Mouse (Mus musculus) adrenal gland, adult 8-10 months (tissue): ENCODE measurements at regions not wholly inside any gene's neighbourhood (a gene's known extent, or its start where the extent isn't known, plus 50 kb on each side); places are given as distances from the start of the nearest gene placed in this dataset.

Experiments used
- DNase-seq: peaks from one replicate; pipeline ENCODE4 v3.0.0; 2022

DNA sequence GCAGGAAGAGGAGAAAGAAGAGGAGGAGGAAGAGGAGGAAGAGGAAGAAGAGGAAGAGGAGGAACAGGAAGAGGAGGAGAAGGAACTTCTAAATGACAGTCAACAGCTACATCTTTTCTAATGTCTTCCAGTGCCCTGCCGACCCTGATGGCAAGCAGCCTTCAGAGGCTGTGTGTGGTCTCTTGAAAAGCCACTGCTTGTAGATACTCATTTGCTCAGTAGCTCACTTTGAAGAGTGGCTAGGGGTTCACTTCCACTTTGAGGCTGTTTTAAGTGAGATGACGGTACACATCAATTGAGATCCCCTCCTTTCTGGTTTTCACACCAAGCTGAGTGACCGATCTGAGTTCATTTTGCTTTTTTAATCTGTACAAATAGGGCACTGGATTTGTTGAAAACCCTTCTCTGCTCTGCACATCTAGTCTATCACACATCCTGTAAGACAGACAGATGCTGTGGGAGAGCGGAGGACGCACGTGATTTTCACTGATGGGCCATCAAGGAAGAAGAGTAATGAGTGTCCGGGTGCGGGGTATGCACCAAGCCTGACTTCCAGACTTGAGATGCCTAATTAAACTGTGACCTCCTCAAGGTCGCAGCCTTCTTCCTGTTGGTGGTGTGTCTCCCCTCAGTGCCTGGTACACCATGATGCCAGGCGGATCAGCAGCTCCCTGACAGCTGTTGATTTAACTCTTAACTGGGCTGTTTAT is 239.0 kb downstream of the Mtx2 start:
- no peak for DNase-seq

DNA sequence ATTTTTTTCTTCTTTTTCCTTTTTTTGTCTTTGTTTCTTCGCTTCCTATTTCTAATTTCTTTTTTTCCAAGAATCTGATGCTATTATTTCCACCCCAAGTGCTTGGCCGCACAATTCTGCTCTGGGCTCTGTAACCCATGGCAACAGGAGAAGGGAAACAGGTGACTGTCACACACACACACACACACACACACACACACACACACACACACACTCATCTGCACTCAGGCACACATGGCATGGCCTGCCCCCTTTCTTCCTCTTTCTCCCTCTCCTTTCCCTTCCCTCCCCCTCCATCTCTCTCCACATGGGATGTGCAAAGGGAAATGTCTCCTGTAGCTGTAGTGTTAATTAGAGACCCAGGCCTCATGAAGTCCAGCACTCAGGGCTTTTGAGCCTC is 239.7 kb downstream of the Mtx2 start:
- DNase-seq, result no peak

DNA sequence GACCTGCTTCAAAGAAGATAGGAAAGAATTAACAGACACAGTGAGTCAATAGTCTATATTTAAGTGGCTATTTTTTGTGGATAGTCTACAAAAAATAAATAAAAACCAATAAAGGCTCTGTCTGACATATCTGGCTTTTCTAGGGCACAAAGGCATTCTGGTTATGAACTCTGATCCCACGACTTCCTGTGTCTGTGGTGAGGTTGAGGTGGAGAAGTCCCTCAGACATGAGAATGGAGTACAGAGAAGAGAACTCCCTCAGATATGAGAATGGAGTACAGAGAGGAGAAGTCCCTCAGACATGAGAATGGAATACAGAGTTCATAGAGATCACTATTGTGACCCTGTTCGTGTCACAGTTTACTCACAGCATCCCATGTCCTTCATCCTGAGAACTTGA is 243.7 kb downstream of the Mtx2 start:
- no peak for DNase-seq

DNA sequence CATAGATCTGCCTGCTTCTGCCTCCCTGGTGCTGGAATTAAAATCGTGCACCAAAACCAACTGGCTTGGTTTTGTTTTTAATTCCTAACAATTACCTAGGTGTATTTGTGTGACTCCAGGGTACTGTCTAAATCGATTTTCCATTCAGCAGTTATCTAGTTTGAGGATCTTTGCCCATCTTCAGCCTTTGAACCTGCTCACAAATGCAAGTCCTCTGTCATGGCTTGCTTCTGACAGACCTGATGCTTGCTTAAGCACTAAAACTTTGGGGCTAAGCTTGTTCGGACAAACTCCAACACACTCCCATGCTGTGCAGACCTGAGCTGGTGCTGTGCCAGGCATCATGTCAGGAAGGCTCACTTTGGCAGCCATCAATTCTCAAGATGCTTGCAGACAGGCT is 246.4 kb downstream of the Mtx2 start:
- no peak for DNase-seq

DNA sequence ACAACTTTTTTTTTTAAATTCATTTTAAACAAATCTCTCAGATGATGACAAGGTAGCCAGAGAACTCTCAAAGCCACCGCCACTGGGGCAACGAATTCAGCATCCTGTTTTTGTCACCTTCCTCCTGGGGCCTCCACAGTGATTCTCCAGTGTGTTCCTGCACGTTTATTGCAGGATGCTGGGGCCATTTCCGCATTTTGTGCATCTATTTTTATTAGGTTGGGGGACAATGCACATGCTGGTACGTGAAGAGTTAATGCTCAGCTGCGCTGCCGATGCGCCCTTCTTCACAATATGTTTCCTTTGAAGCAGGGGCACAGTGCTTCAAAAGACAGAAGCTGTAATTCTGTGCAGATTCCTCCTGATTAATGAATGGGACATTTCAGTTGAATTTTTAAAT is 246.9 kb downstream of the Mtx2 start:
- DNase-seq, result no peak

DNA sequence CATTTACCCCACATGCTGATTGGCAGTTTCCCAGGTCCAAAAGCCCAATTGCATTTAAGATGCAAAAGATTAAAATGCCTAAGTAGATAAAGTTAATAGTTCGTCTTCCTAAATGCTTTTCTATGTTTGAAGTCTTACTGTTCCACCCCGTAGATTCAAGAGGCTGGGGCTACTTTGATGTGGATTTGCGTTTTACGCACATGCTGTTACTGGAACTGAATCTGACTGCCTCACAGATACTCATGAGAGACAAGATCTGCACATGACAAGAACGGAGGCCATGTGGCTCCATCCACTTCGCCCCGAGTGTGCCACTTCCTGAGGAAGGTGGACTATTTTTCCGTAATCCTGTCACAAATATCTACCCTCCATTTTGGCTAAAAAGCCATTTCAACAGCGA is 247.6 kb downstream of the Mtx2 start:
- no peak for DNase-seq

DNA sequence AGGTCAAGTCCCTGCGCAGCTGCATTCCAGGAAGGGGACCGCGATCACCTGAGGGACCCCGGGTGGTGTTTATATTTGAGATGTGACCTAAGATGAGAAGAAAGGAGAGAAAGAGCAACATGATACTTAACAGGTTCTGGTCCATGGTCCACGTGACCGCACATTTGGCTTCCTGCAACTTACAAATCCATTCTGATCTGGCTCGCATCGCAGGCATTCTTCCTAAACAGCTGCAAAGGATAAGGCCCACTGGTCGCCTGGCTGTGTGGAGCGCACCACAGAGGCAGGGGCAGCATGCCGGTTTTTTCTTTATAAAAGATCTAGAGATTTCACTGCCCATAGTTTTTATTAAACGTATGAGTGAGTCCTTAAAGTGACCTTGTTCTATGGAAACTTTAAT is 261.6 kb downstream of the Mtx2 start:
- DNase-seq, result no peak

DNA sequence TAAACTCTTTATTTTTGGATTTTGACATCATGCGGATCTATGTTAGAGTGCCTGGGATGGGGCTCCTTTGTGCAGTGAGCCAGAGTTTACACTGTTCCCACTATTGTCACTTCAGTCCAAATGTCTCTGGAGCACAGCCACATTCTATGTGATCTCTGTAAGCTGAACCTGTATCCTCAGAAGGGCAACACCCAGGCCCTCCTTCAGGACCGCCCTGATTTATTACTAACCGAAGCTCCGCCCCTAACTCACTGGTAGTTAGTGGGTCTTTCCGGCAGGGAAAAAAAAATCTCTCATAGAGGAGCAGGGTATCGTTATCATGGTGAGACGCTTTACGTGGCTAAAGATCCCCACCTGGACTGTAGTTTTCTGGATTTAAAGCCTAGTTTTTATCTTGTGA is 263.6 kb downstream of the Mtx2 start:
- no peak for DNase-seq

DNA sequence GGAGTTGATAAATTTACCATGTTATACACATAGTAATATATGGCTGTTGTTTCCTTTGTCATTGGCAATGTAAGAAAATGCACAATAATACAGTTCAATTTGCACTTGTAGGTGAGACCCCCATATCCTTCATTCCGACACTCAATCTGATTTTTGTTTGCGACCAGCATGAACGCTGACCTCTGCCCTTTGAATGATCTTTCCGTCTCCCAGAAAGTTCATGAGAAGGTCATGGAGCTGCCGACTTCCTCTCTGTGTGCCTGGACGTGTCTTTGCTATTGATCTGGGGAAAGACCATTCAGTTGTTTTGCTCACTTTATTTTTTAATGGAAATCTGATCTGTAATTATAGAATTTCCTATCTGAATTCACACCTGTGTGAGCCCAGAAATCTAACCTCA is 264.0 kb downstream of the Mtx2 start:
- DNase-seq, result no peak

DNA sequence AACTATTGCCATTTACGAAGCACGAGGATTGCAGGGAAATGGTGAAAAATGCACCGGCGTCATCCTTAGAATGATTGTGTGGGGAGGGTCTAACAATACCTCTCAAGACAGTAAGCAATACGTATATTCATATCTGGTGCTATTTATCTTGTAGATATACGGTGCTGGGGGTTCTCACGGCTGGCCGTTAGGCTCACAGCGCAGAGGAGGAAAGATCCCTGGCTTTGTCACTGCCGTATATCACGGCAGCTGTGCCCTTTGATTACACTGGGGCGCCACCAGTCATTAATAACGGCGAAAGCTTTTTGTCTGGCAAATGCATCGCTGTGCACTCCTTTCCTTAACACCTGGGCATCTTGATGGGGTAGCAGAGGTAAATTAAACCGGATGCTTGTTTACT is 264.8 kb downstream of the Mtx2 start:
- DNase-seq, result no peak

DNA sequence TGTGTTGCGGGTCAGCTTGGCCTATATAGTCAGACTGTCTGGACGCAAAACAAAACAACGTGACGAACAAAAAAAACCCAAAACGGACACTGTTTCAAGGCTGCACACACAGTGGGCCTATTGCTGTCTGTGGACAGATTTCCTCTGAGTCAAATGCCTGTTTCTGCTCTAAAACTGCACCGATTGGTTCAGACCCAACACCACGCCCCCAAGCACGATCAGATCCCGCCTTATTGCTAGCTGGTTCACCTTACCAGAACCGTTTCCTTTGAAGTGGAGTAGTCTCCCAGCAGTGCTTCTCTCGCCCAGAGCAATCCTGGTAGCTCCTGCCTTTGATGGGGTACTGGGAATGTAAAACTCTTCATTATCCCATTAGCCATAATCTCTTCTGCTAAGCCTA is 275.9 kb downstream of the Mtx2 start:
- DNase-seq, result peak; percentile 6

DNA sequence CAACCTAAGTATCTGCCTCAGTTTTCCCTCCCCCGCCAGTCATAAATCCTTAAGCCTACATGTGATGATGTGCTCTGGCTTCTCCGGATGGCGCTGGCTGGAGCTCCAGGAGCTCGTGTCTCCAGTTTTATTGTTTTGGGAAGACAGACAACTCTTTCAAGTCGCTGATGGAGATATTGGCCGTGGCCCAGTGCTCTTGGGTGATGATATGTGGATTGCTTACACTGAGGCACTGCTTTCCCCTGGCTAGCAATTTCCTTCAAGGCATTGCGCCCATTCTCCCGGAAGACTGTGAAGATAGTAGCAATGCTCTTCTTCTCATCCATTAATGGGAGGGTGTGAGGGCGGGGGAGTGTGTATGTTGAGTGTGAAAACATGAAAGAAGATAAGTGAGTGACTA is 287.1 kb downstream of the Mtx2 start:
- DNase-seq, result no peak

DNA sequence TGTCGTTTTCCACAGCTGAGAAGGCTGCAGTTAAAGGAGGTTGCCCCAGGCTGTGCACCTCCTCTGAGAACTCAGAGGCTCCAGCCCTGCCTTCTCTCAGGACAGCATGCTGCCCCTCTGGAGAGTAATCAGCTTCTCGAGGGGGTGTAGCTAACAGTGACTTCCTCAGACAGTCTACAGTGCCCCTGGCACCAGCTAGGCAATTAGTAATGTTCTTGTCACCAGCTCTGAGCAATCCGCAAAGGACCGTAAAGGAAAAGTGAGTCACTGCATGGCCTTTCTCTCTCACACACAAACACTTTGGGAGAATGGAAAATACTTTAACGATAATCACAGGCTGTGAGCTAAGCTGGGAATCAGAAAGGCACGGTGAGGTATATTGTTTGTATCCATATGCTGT is 288.8 kb downstream of the Mtx2 start:
- no peak for DNase-seq

DNA sequence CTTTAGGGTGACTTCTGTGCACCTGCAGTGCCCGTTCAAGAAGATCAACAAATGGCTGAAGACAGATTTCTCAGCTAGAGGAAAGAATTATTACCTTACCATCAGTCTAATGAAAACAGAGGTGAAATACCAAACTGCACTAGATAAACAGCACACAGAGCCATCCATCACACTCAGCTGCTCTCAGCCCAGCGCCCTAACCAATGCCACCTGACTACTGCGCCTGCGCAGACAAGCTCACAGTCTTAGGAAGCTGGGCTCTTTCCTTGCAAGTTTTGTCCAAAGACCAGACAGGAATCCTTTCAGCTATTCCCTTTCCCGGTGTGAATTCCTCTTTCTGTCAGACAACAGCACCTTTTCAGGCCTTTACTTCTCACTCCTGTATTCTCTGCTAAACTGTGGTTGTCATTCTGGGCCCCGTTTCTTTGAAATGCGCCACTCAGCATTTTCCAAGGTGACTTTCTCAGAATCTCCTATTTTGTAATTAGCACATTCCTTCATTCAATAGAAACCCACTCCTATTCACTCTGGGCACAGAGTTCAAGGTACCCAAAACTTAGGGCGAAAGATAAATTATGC is 292.8 kb downstream of the Mtx2 start:
- DNase-seq, result no peak

DNA sequence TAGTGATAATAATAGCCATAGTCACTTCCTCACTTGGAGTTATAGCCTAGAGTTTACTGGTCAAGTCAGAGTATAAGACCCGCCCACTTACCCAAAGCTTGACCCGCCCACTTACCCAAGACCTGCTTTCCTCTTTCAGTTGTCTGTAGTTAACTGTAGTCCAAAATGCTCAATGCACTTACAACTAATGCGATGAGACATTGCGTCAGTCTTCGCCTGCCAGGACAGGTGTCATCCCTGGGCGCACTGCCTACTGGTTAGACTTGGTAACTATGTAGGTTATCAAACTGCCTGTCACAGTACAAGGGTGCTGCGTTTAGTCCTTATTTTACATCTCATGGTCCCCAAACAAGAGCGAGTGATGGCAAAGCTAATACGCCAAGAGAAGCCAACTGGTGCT is 294.0 kb downstream of the Mtx2 start:
- DNase-seq, result no peak

DNA sequence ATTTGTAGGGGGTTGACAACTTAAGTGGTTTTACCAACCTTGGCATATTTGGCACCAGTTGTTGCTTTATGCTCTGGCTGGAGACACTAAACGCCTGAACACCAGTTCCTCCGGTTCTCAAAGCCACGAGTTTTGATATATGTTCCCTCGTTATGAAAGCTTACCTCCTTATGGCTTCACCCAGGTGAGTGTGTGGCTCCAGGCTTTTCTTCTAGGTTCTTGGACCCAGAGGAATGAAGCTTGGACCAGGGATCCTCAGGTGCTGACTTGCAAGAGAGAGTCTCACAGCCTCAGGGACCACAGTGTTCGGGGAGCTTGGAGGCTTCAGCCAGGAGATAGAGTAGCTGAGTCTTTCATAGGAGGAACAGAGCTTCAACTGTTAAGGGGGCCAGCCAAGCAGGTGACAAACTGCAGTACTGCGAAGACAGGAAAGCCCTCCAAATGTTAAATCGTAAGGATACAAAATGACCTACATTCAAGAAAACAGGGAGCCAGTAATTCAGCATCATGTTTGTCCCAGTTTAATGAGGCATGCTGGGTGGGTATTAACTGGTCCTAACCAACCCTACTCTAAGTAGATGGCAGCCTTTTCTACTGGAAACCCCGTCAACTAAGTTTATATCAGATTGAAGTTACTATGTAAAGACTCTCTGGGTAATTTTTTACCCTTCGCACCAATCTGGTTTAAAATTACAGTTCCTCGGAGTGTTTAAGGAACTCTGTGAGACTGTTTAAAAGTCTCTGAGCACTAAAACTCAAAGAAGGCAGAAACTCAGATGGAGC is 307.9 kb downstream of the Mtx2 start:
- DNase-seq, result no peak

DNA sequence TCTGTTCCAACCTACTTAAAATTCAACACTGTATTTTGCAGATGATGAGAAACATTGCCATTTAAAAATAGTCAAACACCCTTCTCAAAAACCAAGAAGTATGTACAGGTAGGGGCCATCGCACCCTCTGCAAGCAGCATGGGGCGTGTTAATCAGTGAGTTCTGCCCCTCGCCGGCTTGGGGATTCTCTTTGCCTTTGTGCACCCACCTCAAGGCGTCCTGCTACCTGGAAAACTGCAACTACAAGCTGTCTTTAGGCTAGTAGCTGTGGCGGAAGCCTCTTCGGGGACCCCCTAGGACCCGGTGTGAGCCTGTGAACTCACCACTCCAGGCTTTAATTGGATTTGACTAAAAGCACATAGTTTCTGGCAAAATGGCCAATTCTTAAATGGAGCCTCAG is 311.0 kb downstream of the Mtx2 start:
- no peak for DNase-seq

DNA sequence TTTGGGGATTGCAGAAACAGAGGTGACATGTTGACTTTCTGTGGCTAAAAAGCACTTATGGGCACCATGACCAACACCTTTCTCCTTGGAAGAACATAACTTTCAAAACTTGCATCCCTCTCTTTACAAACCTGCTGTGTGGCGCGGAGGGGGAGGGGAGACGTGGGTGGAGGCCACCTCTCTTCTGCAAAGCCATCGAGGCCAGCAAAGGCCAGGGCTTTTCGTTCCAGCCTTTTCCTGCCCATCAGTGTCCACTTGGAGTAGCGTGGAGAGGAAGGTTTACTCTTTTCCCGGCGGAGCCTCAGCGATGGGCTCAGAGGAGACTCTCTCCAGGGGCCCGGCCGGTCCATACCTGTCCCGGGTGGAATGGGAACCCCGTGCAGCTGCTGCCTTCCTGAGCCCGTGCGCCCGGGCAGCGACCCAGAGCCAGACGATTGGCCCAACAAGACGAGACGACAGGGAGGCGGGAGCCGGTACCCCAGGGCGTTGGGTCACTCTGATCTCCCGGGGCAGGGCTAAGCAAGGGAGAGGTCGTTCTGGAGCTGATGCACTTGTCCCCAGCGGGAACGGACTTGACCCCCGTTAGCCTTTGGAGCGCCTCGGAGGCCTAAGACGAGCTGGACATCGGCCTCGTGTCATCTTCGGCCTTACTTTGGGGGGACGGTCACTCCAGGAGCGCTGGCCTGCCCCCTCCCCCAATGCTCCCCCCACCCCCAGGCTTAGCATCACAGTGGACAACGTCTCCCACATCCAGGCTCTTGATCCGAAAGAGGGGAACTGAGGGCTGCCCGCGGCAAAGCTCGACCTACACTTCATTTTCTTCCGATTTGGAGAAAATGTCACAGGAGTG is 311.8 kb downstream of the Mtx2 start:
- no peak for DNase-seq

DNA sequence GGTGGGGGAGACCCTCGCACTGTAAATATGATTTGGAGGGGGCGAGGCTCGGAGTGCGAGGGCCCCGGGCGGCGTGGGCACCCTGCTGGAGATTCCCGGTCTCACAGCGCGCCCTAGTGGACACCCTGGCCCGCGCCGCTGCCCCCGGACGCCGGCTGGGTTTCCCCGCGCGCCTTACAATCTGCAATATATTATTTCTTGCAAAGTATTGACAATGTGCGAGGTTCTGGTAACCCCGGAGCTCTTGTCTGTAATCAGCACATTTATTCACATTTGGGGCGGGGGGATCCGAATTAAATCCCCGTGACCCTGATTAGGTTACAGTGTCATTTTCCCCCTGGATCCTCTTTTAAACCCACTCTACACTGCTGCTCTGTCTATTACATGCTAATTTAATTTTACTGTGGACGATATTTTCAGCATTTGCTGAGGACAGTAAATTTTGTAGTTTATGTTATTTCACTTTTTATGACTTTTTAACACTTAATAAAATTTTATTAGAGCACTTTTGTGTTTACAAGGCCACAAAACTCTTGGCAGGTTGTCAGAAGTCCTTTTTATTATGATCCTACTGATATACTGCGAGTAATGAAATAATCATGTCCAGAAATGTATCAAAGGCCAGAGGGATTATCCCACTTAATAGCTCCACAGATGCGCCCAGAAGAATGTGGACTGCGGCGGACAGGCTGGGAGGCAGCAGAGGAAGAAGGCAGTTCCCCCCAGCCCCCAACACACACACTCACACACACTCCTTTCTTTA is 312.6 kb downstream of the Mtx2 start:
- peak; percentile 8 for DNase-seq

DNA sequence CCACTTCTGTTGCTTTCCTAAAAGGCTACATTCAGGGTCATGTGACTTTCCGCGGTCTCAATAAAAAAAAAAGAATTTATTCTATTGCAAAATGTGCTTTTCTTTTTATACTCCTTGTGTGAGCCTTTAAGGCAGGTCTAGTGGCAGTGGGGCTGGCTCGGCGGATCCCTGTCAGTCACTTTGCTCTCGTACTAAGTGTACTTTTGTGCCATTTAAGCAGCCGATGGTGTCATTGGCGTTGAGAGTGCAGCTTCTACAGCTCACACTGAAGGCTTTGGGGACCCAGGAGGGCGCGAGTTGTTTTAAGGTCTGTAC is 313.1 kb downstream of the Mtx2 start:
- DNase-seq, result no peak

DNA sequence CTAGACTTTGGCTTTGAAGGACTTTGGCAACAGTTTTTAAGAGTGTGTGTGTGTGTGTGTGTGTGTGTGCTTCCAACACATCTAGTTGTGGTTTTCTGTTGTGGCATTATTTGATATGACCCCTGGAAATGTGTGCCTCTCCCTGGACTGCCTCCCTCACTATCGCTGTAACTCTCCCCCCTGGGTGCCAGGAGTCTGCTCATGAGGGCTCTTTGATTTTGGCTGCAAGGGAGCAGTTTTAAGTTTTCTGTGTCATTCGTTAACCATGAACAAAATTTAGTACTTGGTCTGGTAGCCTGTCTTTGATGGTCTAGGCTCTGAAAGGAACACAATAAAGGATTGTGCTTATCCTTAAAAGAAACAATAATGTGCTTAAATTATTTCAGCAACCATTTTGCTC is 313.9 kb downstream of the Mtx2 start:
- DNase-seq, result no peak

DNA sequence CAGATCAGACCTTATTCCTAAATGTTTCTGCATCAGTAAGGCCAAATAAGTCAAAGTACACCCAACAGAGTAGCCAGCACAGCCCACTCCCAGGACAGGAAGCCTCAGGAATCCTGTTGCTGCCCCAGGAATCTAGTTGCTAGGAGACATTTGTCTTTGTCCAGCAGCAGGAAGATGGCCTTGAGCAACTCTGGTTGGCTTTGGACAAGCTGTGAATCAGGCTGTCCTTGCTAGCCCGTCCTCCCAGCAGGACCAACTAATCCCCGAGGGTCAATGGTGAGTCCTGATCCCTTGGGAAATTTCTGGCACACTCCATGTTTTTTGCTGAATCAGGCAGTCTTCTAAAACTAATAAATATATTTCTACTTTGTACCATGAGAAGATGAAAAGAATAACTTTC is 317.1 kb downstream of the Mtx2 start:
- DNase-seq, result peak; percentile 20

DNA sequence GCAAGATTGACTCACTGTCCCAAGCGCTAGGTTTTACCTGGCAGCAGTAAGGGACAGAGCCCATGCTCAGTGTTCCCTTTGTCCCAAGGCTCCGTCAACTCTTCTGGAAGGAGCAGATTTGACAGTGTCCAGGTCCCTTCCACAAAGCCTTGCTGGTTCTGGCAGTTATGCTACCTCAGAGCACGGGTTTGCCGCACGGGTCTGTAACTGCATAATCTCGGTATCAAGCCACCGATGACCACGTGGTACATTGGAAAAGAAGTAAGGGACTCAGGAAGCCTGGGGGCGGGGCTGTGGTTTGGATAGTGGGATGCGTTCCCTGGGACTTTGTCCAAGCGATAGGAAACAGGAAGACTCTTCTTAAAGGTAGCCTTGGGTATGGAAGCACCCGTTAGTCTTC is 319.3 kb downstream of the Mtx2 start:
- DNase-seq, result no peak
